Mouse (Mus musculus) layer of hippocampus, adult 2 months (tissue): ENCODE measurements around the gene Tal1. TPM values are rescaled to one million over a fixed set of nuclear protein-coding genes. Genes with fewer than 3 reads are reported as not detected.

ENCODE experiments used
- DNase-seq, 2 experiments: peaks; one replicate each; pipeline ENCODE4 v3.0.0; 2022; ENCODE audit warnings: low spot score in 2 of 2
- H3K27ac ChIP-seq: fragments of 200-600 bp; 2 replicates; pipeline ENCODE4 v1.8.1; 2022
- H3K4me3 ChIP-seq: fragments of 200-600 bp; 2 replicates; pipeline ENCODE4 v1.8.1; 2022; ENCODE audit warnings: mild to moderate bottlenecking
- CTCF ChIP-seq: fragments of 200-600 bp; conservative IDR thresholded peaks from 2 replicates; pipeline ENCODE4 v1.8.1; 2022; ENCODE audit warnings: antibody characterized with exemption, mild to moderate bottlenecking, moderate library complexity
- total RNA-seq, 2 experiments: library from RNA; stranded (reverse); gene quantifications; 2 replicates each; pipeline ENCODE4 v1.2.3; 2021

Tal1 gene
- total RNA-seq, 2 experiments from 2014 or later = 0.86 to 1.0 TPM

- no peak for TF ChIP-seq CTCF
Observed at GRCm38 (mm10) chr4:115057674-115058316, 1.6 kb downstream of the Tal1 start.

DNA sequence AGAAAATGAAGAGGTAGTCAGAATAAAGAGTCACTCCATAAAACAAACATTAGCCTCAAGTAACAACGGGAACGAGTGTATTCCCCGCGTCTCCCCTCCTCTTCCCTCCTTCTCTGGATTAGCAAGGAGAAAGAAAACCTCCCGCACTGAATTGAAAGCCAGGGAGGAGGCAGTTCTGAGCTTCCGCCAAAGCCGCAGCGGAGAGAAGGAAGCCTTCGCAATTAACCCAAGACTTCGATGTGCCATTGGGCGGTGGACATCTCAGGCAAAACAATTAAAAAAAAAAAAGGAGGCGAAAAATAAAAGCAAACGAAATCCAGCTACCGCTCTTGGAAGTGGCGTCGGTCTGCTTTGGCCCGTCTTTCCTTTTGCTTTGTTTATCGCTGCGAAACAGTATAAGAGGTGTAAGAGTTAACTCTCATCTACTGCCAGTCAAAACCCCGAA lies 2.1 kb downstream of the Tal1 start:
- TF ChIP-seq CTCF = no peak
- no peak for DNase-seq
- H3K27ac ChIP-seq = peak overlapping the region; percentile 81; the same call in 1 of the 2 replicates
- H3K4me3 ChIP-seq = peak overlapping the region; percentile 46; the same call in 1 of the 2 replicates

More at GRCm38 (mm10) chr4:115057674-115058316, 1.6 kb downstream of the Tal1 start:
- DNase-seq = no peak
- peak overlapping the region; percentile 46 for H3K4me3 ChIP-seq
- peak overlapping the region; percentile 81 for H3K27ac ChIP-seq

GRCm38 (mm10) chr4:115058871-115059590 lies 2.8 kb downstream of the Tal1 start:
- no peak for TF ChIP-seq CTCF
- DNase-seq = no peak
- peak overlapping the region; percentile 81 for H3K27ac ChIP-seq
- peak overlapping the region; percentile 46; the same call in 1 of the 2 replicates for H3K4me3 ChIP-seq

GRCm38 (mm10) chr4:115059871-115060270 lies 3.6 kb downstream of the Tal1 start:
- peak overlapping the region; percentile 18; the same call in 1 of the 2 replicates for H3K27ac ChIP-seq
- H3K4me3 ChIP-seq = no peak overlapping the region
- TF ChIP-seq CTCF = no peak
- no peak for DNase-seq

- no peak overlapping the region for H3K4me3 ChIP-seq
- no peak overlapping the region for H3K27ac ChIP-seq
- TF ChIP-seq CTCF = no peak
- DNase-seq = no peak
Observed at GRCm38 (mm10) chr4:115060753-115061152, 4.5 kb downstream of the Tal1 start.

DNA sequence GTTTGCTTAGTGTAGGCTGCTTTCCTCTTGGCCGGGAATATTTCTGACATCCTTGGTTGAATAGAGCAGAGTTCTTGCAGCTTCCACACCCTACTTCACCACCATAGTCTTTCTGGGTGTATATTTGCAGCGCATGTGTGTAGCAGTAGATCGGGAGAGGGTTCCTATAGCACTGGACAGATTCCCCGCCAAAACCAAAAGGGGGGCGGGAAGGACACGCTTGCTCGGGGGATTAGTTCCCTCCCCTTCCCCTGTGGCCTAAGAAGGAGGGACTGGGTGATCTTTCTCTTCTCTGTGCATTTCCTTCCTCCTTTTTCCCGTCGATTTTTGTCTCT lies 6.3 kb downstream of the Tal1 start:
- TF ChIP-seq CTCF = no peak
- peak overlapping the region; percentile 56 for H3K4me3 ChIP-seq
- DNase-seq = no peak
- no peak overlapping the region for H3K27ac ChIP-seq

DNA sequence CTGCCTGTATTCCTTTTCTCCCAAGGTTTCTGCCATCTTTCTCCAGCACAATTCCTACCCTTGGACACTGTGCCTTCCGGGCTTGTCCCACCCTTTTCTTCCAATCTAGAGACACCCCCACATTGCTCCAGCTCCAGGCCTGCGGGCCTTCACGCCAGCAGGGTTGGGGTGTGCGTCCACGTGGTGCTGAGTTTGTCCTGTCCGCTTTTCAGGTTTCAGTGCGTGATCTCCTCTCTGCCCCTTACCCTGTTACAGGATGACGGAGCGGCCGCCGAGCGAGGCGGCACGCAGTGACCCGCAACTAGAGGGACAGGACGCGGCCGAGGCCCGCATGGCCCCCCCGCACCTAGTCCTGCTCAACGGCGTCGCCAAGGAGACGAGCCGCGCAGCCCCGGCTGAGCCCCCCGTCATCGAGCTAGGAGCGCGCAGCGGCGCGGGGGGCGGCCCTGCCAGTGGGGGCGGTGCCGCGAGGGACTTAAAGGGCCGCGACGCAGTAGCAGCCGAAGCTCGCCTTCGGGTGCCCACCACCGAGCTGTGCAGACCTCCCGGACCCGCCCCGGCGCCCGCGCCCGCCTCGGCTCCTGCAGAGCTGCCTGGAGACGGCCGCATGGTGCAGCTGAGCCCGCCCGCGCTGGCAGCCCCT lies 6.8 kb downstream of the Tal1 start:
- TF ChIP-seq CTCF = 0 out of 2 replicates have a peak, but pooled peaks have one; percentile 6
- Histone ChIP-seq H3K4me3 (peak overlapping the region; percentile 56), H3K27ac (peak overlapping the region; percentile 36; the same call in 1 of the 2 replicates)
- no peak for DNase-seq

DNA sequence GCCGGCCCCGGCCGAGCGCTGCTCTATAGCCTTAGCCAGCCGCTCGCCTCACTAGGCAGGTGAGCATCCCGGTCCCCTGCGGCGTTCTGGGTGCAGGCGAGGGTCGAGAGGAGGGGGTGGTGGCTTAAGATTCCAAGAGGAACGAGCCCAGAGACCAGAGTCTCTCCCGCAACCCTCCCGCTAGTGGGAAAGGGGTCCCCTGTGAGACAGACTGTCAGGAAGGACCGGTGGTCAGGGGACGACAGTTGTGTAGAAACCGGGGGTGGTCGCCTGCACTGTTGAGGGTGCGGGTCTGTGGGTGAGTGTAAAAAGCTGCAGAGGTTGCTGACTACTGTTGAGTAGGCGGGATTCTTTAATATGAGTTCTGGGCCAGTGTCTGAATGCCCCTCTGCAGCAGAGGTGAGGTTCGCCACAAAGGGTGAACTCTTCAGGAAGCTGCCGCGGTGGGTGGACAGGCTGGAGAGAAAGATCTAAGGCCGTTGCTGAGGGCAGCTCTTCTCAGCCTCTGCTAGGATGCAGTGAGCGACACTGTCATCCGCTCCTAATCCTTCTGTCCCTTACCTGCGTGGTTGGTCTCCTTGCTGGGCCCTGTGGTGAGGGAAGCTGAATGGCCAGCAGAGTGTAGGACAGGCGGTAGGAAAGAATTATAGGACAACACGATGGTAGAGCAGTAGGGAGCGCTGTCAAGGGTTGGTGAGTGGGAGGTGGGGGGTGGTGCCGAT lies 7.5 kb downstream of the Tal1 start:
- TF ChIP-seq CTCF = no peak
- DNase-seq = no peak
- Histone ChIP-seq H3K4me3 (peak overlapping the region; percentile 56), H3K27ac (no peak overlapping the region)

DNA sequence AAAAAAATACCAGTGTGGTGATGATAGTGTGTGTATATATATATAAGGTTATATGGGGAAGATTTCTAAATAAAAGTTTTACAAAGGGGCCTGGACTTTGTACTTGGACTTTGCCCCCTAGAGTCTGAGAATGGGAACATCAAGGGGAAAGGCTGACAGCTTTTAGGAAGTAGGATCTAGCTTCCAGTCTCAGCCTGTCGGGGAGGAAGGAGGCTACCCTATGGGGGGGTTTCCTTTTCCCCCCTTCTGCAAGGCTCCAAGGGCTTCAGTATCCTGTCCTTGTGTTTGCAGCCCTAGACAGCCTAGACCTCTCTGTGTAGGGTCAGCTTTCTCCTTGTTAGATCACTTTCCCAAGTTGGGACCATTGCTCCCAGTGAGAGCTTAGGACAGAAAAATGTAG lies 15.4 kb downstream of the Tal1 start:
- peak; percentile 38 for TF ChIP-seq CTCF
- H3K4me3 ChIP-seq = no peak overlapping the region
- DNase-seq = no peak
- H3K27ac ChIP-seq = no peak overlapping the region

DNA sequence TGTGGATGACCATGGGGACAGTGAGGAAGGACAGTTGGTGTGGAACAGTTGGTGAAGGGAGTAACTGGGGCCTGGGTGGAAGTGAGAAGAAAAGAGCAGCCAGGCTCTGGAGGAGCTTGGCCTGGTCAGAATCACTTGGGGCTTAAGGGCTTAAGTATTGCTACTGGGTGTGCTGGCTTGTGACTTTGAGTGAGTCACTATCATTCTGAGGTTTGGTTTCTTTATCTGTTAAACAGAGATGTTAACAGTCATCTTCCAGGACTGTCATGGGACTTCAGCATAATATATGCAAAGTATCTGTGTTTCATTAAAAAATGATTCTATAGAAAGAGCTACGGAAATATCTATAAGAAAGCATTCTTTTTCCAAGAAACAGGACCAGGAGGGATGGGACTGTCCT lies 18.6 kb downstream of the Tal1 start:
- Histone ChIP-seq H3K4me3 (no peak overlapping the region), H3K27ac (peak overlapping the region; percentile 39; the same call in 1 of the 2 replicates)
- no peak for TF ChIP-seq CTCF
- DNase-seq = no peak

DNA sequence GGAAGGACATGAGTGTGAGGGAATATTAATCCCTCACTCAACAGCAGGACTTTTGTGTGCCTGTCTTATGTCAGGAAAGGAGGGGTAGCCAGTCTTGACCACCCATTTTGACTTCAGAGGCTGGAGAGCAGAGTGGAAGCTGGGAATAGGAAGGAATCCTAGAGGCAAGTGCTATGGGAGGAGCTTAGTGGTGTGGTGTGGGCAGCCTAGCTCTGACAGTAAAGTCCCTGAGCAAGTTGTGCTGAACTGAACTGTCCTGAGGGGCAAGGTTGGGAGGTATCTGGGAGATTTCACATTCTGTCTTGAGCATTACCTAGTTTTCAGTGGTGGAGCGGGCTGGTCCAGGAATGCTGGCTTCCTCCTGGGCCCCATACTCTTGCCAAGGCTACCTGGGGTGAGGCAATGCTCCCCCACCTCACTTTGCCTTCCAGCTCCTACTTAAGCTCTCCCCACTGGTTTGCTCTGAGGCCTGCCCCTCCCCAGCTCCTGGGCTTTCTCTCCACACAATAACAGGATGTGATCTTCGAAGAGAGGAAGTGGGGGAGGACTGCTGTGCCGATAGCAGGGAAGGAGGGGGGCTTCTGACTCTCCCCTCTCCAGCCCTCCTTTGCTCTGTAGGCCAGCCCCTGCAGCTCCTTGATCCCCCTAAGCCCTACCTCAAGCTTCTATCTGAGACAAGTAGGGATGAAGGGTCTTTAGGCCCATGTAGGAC lies 19.1 kb downstream of the Tal1 start:
- DNase-seq = no peak
- peak overlapping the region; percentile 39; the same call in 1 of the 2 replicates for H3K27ac ChIP-seq
- H3K4me3 ChIP-seq = no peak overlapping the region
- no peak for TF ChIP-seq CTCF
